Mouse (Mus musculus): ENCODE measurements around the gene Tmem258.
A peak's percentile ranks its signal among the peaks of the same experiment; 100 is the strongest.

The Tmem258 gene

DNA sequence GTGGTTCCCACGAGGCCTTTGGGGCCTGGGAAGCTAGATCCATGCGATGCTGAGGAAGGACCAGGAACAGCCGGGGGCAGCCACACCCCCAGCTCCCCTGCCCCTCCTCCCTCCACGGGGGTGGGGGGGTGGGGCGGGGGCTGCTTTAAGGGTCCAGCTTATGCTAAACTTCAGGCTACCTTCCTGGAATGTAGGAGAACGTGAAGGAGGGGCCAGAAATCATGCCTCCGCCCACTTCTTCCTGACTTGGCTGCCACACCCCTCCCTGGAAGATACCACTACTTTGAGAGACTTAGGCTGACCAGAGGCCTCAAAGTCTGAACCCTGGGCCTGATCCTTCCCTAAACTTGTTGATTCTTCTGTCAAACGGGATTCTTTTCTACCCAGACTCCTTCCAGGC lies 18.8 kb downstream of the Tmem258 start:
- no peak for DNase-seq (ENCODE audit: low read depth, low spot score)

DNA sequence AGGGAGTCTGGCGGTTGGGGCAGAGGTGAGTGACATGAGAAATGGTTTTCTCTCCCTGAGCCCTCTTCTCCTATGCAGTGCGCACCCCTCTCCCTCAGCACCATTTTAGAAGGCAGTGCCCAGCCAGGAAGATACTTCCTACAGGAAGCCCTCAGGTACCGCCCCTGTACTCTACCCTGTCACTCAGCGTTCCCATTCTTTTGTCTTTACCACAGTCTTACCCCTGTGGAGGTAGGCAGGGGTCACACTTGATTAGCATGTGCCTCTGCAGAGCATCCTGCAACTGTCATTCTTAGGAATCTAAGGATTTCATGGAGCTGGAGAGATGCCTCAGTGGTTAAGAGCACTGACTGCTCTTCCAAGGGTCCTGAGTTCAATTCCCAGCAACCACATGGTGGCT lies 19.7 kb downstream of the Tmem258 start:
- DNase-seq (ENCODE audit: low read depth, low spot score), result no peak

DNA sequence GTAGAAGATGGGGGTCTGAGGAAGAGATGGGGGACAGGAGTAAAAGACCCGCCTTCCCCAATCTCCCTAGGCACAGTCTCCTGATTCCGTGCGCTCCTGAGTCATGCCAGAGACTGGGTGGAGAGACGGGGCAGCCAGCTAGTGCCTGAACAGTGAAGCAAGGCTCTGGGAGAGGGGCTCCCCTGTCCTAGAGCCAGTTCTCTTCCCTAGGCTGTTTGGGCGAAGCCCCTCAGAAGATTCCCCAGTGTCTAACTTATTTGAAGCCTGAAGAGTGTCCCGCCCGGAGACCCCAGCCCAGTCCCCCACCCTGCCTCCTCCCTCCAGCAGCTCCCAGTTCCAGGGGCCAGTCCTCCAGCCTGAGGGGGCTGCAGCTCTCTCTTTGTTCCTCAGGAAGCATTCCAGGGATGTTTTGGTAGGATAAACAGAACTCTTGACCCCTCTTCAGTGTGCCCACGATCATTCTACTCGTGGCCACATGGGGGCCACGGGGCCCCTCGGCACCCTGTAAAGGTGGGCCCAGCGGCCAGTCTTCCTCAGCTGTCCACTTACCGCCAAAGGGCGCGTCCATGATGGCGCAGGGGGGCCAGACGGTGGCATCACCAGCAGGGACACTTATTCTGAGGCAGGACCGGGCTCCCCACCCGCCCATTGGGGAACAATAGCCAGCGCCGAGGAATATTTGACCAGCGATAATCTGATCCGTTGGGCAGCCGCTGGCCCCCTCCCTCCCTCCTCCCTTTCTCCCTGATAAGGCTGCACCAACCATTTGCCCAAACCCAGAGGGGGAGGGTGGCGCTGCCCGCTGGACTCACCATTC lies 21.0 kb downstream of the Tmem258 start:
- DNase-seq (ENCODE audit: low read depth, low spot score), result no peak

DNA sequence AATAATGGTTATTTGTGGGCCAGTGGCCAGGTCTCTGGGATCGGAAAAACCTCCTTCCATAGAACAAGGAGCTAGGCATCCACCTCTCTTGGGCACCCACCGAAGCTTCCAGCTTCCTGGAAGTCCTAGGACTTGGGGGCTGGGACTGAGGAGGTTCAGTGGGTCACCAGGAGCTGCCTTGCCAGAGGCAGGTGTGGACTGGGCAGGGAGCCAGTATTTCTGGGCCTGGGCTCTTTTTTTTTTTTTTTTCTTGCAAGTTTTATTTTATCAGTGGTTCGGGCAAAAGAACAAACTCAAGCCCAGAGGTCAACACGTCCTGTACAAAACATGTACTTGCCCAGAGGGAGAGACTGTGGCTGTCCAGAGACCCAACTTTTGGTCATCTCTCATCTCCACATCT lies 22.0 kb downstream of the Tmem258 start:
- DNase-seq (ENCODE audit: low read depth, low spot score), result no peak

GRCm38 (mm10) chr19:10231016-10231415 lies 27.2 kb downstream of the Tmem258 start:
- DNase-seq (ENCODE audit: low read depth, low spot score), result no peak

DNA sequence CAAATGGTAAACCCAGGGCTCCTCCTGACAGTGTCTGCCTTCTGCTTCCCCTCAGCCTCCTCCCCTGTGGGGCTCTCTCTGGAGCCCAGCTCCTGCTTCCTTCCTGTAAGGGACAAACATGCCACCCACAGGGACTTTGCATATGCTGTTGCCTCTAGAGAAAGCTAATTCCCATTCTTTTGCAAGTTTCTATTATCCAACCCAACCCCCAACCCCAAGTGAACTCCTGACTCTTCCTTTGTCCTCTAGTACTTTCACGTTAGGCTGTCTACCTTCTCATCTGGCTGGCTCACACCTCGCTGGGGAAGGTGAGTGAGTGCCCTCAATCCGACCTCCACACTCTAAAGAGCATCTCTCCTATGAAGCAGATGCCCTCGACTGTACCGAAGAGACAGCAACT lies 28.1 kb downstream of the Tmem258 start:
- no peak for DNase-seq (ENCODE audit: low read depth, low spot score)

GRCm38 (mm10) chr19:10232327-10233017 lies 28.7 kb downstream of the Tmem258 start:
- no peak for DNase-seq (ENCODE audit: low read depth, low spot score)

DNA sequence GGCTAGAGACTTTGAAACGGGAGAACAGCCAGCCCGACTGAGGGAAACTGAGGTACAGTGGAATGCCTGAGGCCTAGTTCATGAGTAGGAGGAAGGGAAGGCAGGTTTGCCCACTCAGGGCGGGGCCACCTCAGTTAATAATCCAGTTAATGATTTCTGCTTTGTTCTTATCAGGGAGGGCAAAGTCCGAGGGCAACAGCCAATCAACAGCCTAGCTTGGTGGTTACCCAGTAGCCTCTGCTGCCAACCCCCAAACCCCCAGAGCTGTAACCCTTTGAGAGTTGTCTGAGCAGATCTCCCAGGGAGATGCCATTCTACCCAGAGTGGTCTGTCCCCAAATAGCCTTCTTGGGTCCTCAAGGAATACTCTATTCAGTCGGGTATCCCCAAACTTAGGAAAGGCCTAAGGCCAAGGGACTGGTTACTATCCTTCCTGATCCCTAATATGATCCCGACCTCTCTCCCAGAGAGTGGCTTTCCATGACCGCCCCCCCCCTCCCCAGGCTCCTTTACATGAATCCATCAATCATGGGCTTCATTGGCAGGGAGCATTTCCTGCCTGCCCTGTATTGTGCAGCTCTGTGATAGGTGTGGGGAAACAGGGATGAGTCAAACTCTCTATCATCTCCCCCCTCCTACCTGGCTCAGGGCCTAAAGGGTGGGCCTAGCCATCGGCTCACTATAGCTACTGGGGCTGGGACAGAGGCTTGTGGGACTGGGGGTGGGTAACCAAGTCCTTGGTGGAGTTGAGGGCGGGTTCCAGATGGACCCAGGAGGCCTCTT lies 32.2 kb downstream of the Tmem258 start:
- DNase-seq (ENCODE audit: low read depth, low spot score), result no peak

DNA sequence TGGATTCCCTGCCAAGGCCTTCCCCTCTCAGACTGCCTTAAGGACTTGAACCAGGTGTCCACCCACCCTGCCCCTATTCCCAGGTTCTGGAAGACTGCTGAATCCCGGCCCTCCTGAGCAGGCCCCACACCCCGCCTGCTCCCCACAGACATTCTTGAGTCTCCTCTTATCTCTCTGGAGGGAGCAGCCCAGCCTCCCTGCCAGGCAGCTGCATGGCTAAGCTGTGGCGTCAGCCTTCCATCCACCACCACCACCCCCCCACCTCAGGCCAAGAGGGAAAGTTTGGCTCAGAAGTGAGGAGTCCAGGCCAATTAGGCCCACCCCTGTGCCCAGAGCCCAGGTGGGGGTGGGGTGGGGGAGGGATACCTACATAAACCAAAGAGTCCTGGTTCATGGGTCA lies 34.7 kb downstream of the Tmem258 start:
- no peak for DNase-seq (ENCODE audit: low read depth, low spot score)

- DNase-seq (ENCODE audit: low read depth, low spot score), result no peak
Measured at GRCm38 (mm10) chr19:10239419-10239818, 35.6 kb downstream of the Tmem258 start.

- DNase-seq (ENCODE audit: low read depth, low spot score), result no peak
Measured at GRCm38 (mm10) chr19:10239975-10240653, 36.3 kb downstream of the Tmem258 start.

- peak; percentile 73 for DNase-seq (ENCODE audit: low read depth, low spot score)
Measured at GRCm38 (mm10) chr19:10240654-10241305, 37.0 kb downstream of the Tmem258 start, which contains the start of gene Myrf. Gene Myrf (minus strand): TSS chr19:10240748.

DNA sequence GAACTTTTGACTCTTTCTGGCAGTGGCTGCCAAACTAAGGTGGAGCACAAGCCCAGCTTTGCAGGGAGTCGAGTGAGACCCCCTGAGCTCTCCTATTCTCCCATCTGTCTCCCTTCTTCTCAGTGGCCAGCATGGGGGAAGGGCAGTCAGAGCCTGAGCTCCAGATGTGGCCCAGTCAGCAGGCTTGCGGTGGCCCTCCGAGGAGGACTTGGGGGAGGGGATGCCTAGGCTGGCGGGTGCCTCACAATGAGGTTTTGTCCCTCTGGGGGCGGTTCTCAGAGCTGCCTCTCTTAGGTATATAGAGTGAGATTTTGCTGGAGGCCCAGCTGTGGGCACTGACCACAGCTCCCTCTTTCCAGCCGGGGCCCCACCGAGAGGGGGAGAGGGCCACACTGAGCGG lies 39.1 kb downstream of the Tmem258 start:
- DNase-seq (ENCODE audit: low read depth, low spot score), result no peak

DNA sequence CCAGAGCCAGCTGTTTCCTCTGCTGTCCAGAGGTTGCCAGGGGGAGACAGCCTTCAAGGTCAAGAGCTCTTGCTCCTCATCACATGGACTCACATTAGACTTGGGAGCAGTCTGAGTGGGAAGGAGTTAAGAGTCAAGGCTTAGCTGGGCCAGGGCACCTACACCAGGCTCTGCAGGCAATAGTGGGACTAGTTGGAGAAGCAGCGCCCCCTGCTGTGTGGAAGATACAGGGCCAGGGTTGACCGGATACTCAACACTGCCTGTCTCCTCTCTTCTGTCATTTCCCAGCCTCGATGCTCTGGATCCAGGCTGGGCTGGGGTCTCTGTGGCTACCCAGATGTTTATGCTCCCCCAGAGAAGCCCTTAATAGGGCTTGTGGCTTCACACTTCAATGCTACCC lies 40.4 kb downstream of the Tmem258 start:
- DNase-seq (ENCODE audit: low read depth, low spot score), result no peak

- no peak for DNase-seq (ENCODE audit: low read depth, low spot score)
Measured at GRCm38 (mm10) chr19:10247165-10247564, 43.4 kb downstream of the Tmem258 start.

- no peak for DNase-seq (ENCODE audit: low read depth, low spot score)
Measured at GRCm38 (mm10) chr19:10248128-10248527, 44.3 kb downstream of the Tmem258 start.

Measured in CD4-positive helper T cell, adult 2 months (primary cell).